Mouse (Mus musculus): ENCODE results near the gene Rpl34.

- TF ChIP-seq MYOD1 (IDR thresholded peaks at IDR 0.05; ENCODE audit: control insufficient read depth in 1 of 3, insufficient read length in 2 of 3, low read depth in 2 of 3) (no peak), POLR2A (IDR thresholded peaks at IDR 0.05; ENCODE audit: insufficient read length, low read depth) (no peak), TCF3 (IDR thresholded peaks at IDR 0.05; ENCODE audit: insufficient read length, low read depth) (no peak), USF1 (IDR thresholded peaks at IDR 0.05; ENCODE audit: low read depth) (no peak), E2F4 (IDR thresholded peaks at IDR 0.05; ENCODE audit: insufficient read depth) (no peak), CEBPB (IDR thresholded peaks at IDR 0.05; ENCODE audit: insufficient read depth, poor library complexity, severe bottlenecking) (no peak), TCF12 (IDR thresholded peaks at IDR 0.05; ENCODE audit: insufficient read depth, poor library complexity, severe bottlenecking) (no peak), MAX (IDR thresholded peaks at IDR 0.05; ENCODE audit: low read depth) (no peak), SRF (IDR thresholded peaks at IDR 0.05; ENCODE audit: control insufficient read depth, insufficient read length, low read depth) (no peak), MYOG (IDR thresholded peaks at IDR 0.05; ENCODE audit: control insufficient read depth in 1 of 3, insufficient read depth in 1 of 3, insufficient read length in 2 of 3, low read depth in 2 of 3) (no peak), POLR2AphosphoS2 (IDR thresholded peaks at IDR 0.05; ENCODE audit: insufficient read length, low read depth) (no peak), REST (IDR thresholded peaks at IDR 0.05; ENCODE audit: insufficient read depth, insufficient read length) (no peak)
Measured at GRCm38 (mm10) chr3:130764091-130764490, 33.9 kb upstream of the Rpl34 start.
